ENCODE assay signal across 8 mouse cellular contexts in genomic region chr1:89927061-89927661, GRCm38 (mm10). TPM values are rescaled to one million over a fixed set of nuclear protein-coding genes. Genes with fewer than 3 reads are reported as not detected.
DNase-seq lines count a peak whose midpoint lies in the region; ATAC-seq and TF ChIP-seq lines count a peak whose summit lies in the region.

No protein-coding gene starts in this region.

- H3K4me2 ChIP-seq in forebrain, embryonic 13.5 days = peak overlapping the region; percentile 11
- peak overlapping the region; percentile 67 for H3K4me2 ChIP-seq in liver, embryonic 11.5 days

- 0 out of 2 replicates have a peak, but pooled peaks cover 3% of the 10 kb centered on the region for H3K4me1 ChIP-seq in lung, adult 2 months (ENCODE audit: control insufficient read depth, insufficient read depth, low read length)
- peaks cover 73% of the 10 kb centered on the region for H3K4me1 ChIP-seq in forebrain, embryonic 13.5 days
- H3K4me1 ChIP-seq in liver, embryonic 11.5 days (replicated peaks; ENCODE audit: control insufficient read depth, insufficient read depth, low read length) = peaks cover 12% of the 10 kb centered on the region
- peaks cover 10% of the 10 kb centered on the region for H3K4me1 ChIP-seq in small intestine, adult 2 months (ENCODE audit: control insufficient read depth, insufficient read depth, insufficient read length, low read length)

- H3K36me3 ChIP-seq in forebrain, embryonic 13.5 days (ENCODE audit: poor library complexity, severe bottlenecking) = no peaks in the 10 kb centered on the region
- H3K36me3 ChIP-seq in liver, embryonic 11.5 days (ENCODE audit: control insufficient read depth, insufficient read depth, low read length) = no peaks in the 10 kb centered on the region
- no peaks in the 10 kb centered on the region for H3K36me3 ChIP-seq in small intestine, adult 2 months (ENCODE audit: control insufficient read depth, insufficient read depth, low read length)

- no peak for TF ChIP-seq CTCF in lung, adult 2 months (IDR thresholded peaks at IDR 0.05; ENCODE audit: insufficient read depth, low read length)
- no peak for TF ChIP-seq CTCF in small intestine, adult 2 months (IDR thresholded peaks at IDR 0.05; ENCODE audit: extremely low read depth, insufficient read length, insufficient replicate concordance, low read depth, low read length)

- H3K4me3 ChIP-seq in lung, adult 2 months (replicated peaks; ENCODE audit: extremely low read depth, low read depth, low read length) = peak overlapping the region; percentile 47
- peak overlapping the region; percentile 42 for H3K4me3 ChIP-seq in forebrain, embryonic 13.5 days
- peak overlapping the region; percentile 40 for H3K4me3 ChIP-seq in liver, embryonic 11.5 days (ENCODE audit: low read depth, low read length)
- H3K4me3 ChIP-seq in small intestine, adult 2 months (ENCODE audit: low read depth, low read length) = peak overlapping the region; percentile 43

- H3K27me3 ChIP-seq in forebrain, embryonic 13.5 days = peaks cover 100% of the 10 kb centered on the region
- peaks cover 100% of the 10 kb centered on the region for H3K27me3 ChIP-seq in liver, embryonic 11.5 days (replicated peaks; ENCODE audit: control insufficient read depth, insufficient read depth, low read length)
- H3K27me3 ChIP-seq in small intestine, adult 2 months (ENCODE audit: control insufficient read depth, insufficient read depth, low read length) = peaks cover 70% of the 10 kb centered on the region

- no peak for ATAC-seq in forebrain, embryonic 13.5 days
- ATAC-seq in liver, embryonic 11.5 days (replicated peaks; ENCODE audit: low FRiP score) = no peak

- 3% methylated on average over 36 of the region's 36 CpGs for WGBS in lung, adult 2 months
- 1% methylated on average over 36 of the region's 36 CpGs for WGBS in forebrain, embryonic 13.5 days
- 1% methylated on average over 36 of the region's 36 CpGs for WGBS in liver, embryonic 11.5 days
- 2% methylated on average over 36 of the region's 36 CpGs for WGBS in small intestine, adult 2 months

- 0 out of 2 replicates have a peak overlapping the region, but pooled peaks have one; percentile 41 for H3K9ac ChIP-seq in forebrain, embryonic 13.5 days
- no peak overlapping the region for H3K9ac ChIP-seq in liver, embryonic 11.5 days (ENCODE audit: low read depth, low read length)

- DNase-seq in lung, adult 2 months = no peak
- no peak for DNase-seq in lung, postnatal 36 days
- no peak for DNase-seq in liver, embryonic 11.5 days (ENCODE audit: low spot score)
- no peak for DNase-seq in thymus, postnatal 10 days (ENCODE audit: low spot score in 2 of 2)
- DNase-seq in ovary, postnatal 10 days (ENCODE audit: low spot score) = no peak
- DNase-seq in B cell, adult 2 months = no peak

- H3K9me3 ChIP-seq in forebrain, embryonic 13.5 days (replicated peaks) = no peaks in the 10 kb centered on the region
- no peaks in the 10 kb centered on the region for H3K9me3 ChIP-seq in liver, embryonic 11.5 days (ENCODE audit: control insufficient read depth, low read length)

- no peak for TF ChIP-seq POLR2A in lung, adult 2 months (IDR thresholded peaks at IDR 0.05; ENCODE audit: borderline replicate concordance, extremely low read depth, low read depth, low read length)
- TF ChIP-seq POLR2A in small intestine, adult 2 months (IDR thresholded peaks at IDR 0.05; ENCODE audit: low read depth, low read length) = no peak

- H3K27ac ChIP-seq in forebrain, embryonic 13.5 days = no peak overlapping the region
- H3K27ac ChIP-seq in liver, embryonic 11.5 days (ENCODE audit: low read depth, low read length) = no peak overlapping the region
- H3K27ac ChIP-seq in small intestine, adult 2 months (ENCODE audit: insufficient read depth, low read depth, low read length) = no peak overlapping the region

RNA-seq across cellular contexts. Expression of gene Gbx2, which starts 3.8 kb away (rescaled TPM):
- polyA plus RNA-seq in lung, adult 2 months (2012; rRNA removed) = 0.06 TPM in 1 of 2 replicates, not detected in the other
- 18.7 and 29.4 TPM in 2 replicates for polyA plus RNA-seq in forebrain, embryonic 13.5 days (2015; fragmentation: Nextera tagmentation; extraction: Ambion mirVana)
- polyA plus RNA-seq in liver, embryonic 11.5 days (2014; fragmentation: Nextera tagmentation; extraction: Ambion mirVana) = 2.2 and 2.9 TPM in 2 replicates
- 0.11 TPM in 1 of 2 replicates, not detected in the other for polyA plus RNA-seq in small intestine, adult 2 months (2012; rRNA removed)
